Mouse (Mus musculus): ENCODE data around the gene Wrap73.

The Wrap73 gene

GRCm38 (mm10) chr4:154139671-154140181, 2.4 kb upstream of the Wrap73 start:
- DNase-seq (ENCODE audit: low spot score in 2 of 2) = no peak

GRCm38 (mm10) chr4:154140182-154140212, 2.2 kb upstream of the Wrap73 start, which contains the start of gene Trp73:
Trp73 (minus strand) TSS chr4:154140208.
- DNase-seq (ENCODE audit: low spot score in 2 of 2) = no peak

GRCm38 (mm10) chr4:154140213-154141008, 1.8 kb upstream of the Wrap73 start:
- DNase-seq (ENCODE audit: low spot score in 2 of 2) = no peak

GRCm38 (mm10) chr4:154141009-154141867, 934 bp upstream of the Wrap73 start:
- DNase-seq (ENCODE audit: low spot score in 2 of 2) = no peak

GRCm38 (mm10) chr4:154144712-154145111, 2.5 kb downstream of the Wrap73 start:
- no peak for DNase-seq (ENCODE audit: low spot score in 2 of 2)

GRCm38 (mm10) chr4:154146342-154146741, 4.2 kb downstream of the Wrap73 start:
- DNase-seq (ENCODE audit: low spot score in 2 of 2) = no peak

- DNase-seq (ENCODE audit: low spot score in 2 of 2) = no peak
These were observed 11.9 kb downstream of the Wrap73 start for GRCm38 (mm10) chr4:154154104-154154503.

- DNase-seq (ENCODE audit: low spot score in 2 of 2) = no peak
These were observed 13.9 kb downstream of the Wrap73 start for GRCm38 (mm10) chr4:154156050-154156449.

GRCm38 (mm10) chr4:154157970-154158662, 15.9 kb downstream of the Wrap73 start:
- DNase-seq (ENCODE audit: low spot score in 2 of 2) = no peak

GRCm38 (mm10) chr4:154159002-154159401, 16.8 kb downstream of the Wrap73 start:
- DNase-seq (ENCODE audit: low spot score in 2 of 2) = peak; percentile 75 to 85

GRCm38 (mm10) chr4:154159961-154160537, 17.9 kb downstream of the Wrap73 start:
- peak in 1 of 2 experiments; percentile 28 for DNase-seq (ENCODE audit: low spot score in 2 of 2)

GRCm38 (mm10) chr4:154160538-154161390, 18.6 kb downstream of the Wrap73 start, which contains the start of gene Tprgl:
Tprgl (minus strand) TSS chr4:154160666.
- DNase-seq (ENCODE audit: low spot score in 2 of 2) = peak; percentile 96 to 97

GRCm38 (mm10) chr4:154163296-154163695, 21.1 kb downstream of the Wrap73 start:
- peak; percentile 56 to 59 for DNase-seq (ENCODE audit: low spot score in 2 of 2)

- peak in 1 of 2 experiments; percentile 56 for DNase-seq (ENCODE audit: low spot score in 2 of 2)
These were observed 24.9 kb downstream of the Wrap73 start for GRCm38 (mm10) chr4:154167053-154167452.

GRCm38 (mm10) chr4:154170021-154170420, 27.8 kb downstream of the Wrap73 start:
- no peak for DNase-seq (ENCODE audit: low spot score in 2 of 2)

- no peak for DNase-seq (ENCODE audit: low spot score in 2 of 2)
These were observed 28.5 kb downstream of the Wrap73 start, which contains the start of gene Megf6 for GRCm38 (mm10) chr4:154170506-154171150. Megf6 (plus strand) TSS chr4:154170730.

- DNase-seq (ENCODE audit: low spot score in 2 of 2) = no peak
These were observed 29.2 kb downstream of the Wrap73 start for GRCm38 (mm10) chr4:154171151-154171930.

- DNase-seq (ENCODE audit: low spot score in 2 of 2) = no peak
These were observed 29.9 kb downstream of the Wrap73 start for GRCm38 (mm10) chr4:154171931-154172604.

GRCm38 (mm10) chr4:154177257-154177656, 35.1 kb downstream of the Wrap73 start:
- peak in 1 of 2 experiments; percentile 69 for DNase-seq (ENCODE audit: low spot score in 2 of 2)
